Comparison of ENCODE assay signal across 7 mouse cellular contexts in the genomic region with DNA sequence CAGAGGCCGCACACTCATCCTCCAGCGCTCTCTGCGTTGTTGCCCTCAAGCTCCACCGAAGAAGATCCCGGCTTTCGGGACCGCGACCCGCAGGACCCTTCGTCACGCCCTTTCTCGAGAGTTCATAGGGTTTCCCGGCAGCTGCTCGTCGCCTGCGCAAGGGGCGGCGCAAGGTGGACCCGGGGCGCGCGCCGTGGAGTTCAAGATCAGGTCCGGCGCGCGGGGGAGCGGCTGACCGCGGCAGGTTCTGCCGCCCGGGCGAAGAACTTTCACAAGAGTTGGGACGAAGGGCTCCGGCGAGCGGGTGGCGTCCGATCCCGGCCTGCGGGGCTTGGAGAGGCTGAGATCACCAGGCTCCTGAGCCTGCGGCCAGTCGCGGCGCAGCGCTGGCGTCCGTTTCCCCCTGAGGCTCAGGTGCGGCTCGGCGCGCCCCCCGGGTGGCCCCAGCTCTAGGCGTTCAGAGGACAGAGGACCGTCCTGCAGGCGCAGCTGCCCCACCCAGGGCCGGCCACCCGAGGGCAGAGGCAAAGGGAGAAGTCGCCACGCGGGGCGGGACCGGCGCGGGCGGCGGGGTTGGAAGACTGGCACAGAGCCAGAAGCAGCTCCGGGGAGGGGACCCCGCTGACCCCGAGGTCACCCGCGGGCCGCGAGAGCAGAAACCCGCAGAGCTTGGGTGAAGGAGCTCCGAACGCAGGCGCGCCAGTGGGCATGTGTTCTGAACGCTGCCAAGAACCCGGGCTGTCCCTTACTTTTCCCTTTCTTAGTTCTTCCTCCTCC. TPM values are rescaled to one million over a fixed set of nuclear protein-coding genes. Genes with fewer than 3 reads are reported as not detected.
DNase-seq lines count a peak whose midpoint lies in the region; ATAC-seq and TF ChIP-seq lines count a peak whose summit lies in the region.

Gene Adgrg6 (minus strand): TSS at position 719 of the 777 bp plus-strand sequence.

- H3K4me2 ChIP-seq in hindbrain, embryonic 13.5 days: peak within 1 kb of the TSS; percentile 100
- peak within 1 kb of the TSS; percentile 98 for H3K4me2 ChIP-seq in limb, embryonic 15.5 days
- peak within 1 kb of the TSS; percentile 100 for H3K4me2 ChIP-seq in midbrain, embryonic 13.5 days (replicated peaks)
- peak within 1 kb of the TSS; percentile 99 for H3K4me2 ChIP-seq in stomach, postnatal 0 days (replicated peaks; ENCODE audit: low read depth)

- no peak within 1 kb of the TSS for H3K27ac ChIP-seq in hindbrain, embryonic 13.5 days
- H3K27ac ChIP-seq in limb, embryonic 15.5 days: peak within 1 kb of the TSS; percentile 69
- H3K27ac ChIP-seq in midbrain, embryonic 13.5 days: no peak within 1 kb of the TSS
- H3K27ac ChIP-seq in stomach, postnatal 0 days (replicated peaks): peak within 1 kb of the TSS; percentile 81

- no peak for DNase-seq in Patski (ENCODE audit: low read depth, low spot score)
- peak; percentile 3 for DNase-seq in brain, adult 2 months (ENCODE audit: low read depth, low spot score)
- DNase-seq in gastrocnemius, adult 18-20 months (ENCODE audit: low spot score): peak; percentile 22
- DNase-seq in stomach, postnatal 0 days (ENCODE audit: low spot score): peak; percentile 82

- no peaks in the 10 kb centered on the region for H3K9me3 ChIP-seq in hindbrain, embryonic 13.5 days
- H3K9me3 ChIP-seq in limb, embryonic 15.5 days: no peaks in the 10 kb centered on the region
- no peaks in the 10 kb centered on the region for H3K9me3 ChIP-seq in midbrain, embryonic 13.5 days
- H3K9me3 ChIP-seq in stomach, postnatal 0 days (ENCODE audit: control insufficient read depth, low read length): no peaks in the 10 kb centered on the region

- H3K36me3 ChIP-seq in hindbrain, embryonic 13.5 days: no peaks in the 10 kb centered on the region
- no peaks in the 10 kb centered on the region for H3K36me3 ChIP-seq in limb, embryonic 15.5 days
- no peaks in the 10 kb centered on the region for H3K36me3 ChIP-seq in midbrain, embryonic 13.5 days
- no peaks in the 10 kb centered on the region for H3K36me3 ChIP-seq in stomach, postnatal 0 days (ENCODE audit: control insufficient read depth, insufficient read depth, low read length)

- in situ Hi-C loops in Patski (cut with MboI; ENCODE audit: low pct_unique_long_range_greater_than_20kb): loop anchor here (5.0 kb wide), 2 partner anchors 83 to 157 kb away; no protein-coding TSS in a partner anchor

- H3K4me1 ChIP-seq in hindbrain, embryonic 13.5 days (replicated peaks): peaks cover 17% of the 10 kb centered on the region; the same call in 1 of the 2 replicates
- H3K4me1 ChIP-seq in limb, embryonic 15.5 days: peaks cover 19% of the 10 kb centered on the region
- peaks cover 13% of the 10 kb centered on the region; the same call in 1 of the 2 replicates for H3K4me1 ChIP-seq in midbrain, embryonic 13.5 days (replicated peaks)
- 0 out of 2 replicates have a peak, but pooled peaks cover 2% of the 10 kb centered on the region for H3K4me1 ChIP-seq in stomach, postnatal 0 days (replicated peaks; ENCODE audit: control insufficient read depth, insufficient read depth)

- ATAC-seq in Patski: peak; percentile 82
- ATAC-seq in hindbrain, embryonic 13.5 days (ENCODE audit: low FRiP score): peak; percentile 82
- 0 out of 2 replicates have a peak, but pooled peaks have one; percentile 54 for ATAC-seq in limb, embryonic 15.5 days (ENCODE audit: insufficient number of reproducible peaks, low FRiP score, low TSS enrichment, low read depth)
- ATAC-seq in midbrain, embryonic 13.5 days: peak; percentile 82
- peak; percentile 90 for ATAC-seq in stomach, postnatal 0 days (ENCODE audit: low FRiP score, low TSS enrichment)

- peak within 1 kb of the TSS; percentile 75 for H3K4me3 ChIP-seq in hindbrain, embryonic 13.5 days
- peak within 1 kb of the TSS; percentile 78 for H3K4me3 ChIP-seq in limb, embryonic 15.5 days
- peak within 1 kb of the TSS; percentile 62 for H3K4me3 ChIP-seq in midbrain, embryonic 13.5 days (replicated peaks)
- peak within 1 kb of the TSS; percentile 82 for H3K4me3 ChIP-seq in stomach, postnatal 0 days (ENCODE audit: low read depth, low read length)

- peak; percentile 45 for TF ChIP-seq CTCF in Patski (IDR thresholded peaks at IDR 0.05)
- TF ChIP-seq CTCF in stomach, postnatal 0 days (IDR thresholded peaks at IDR 0.05; ENCODE audit: low read depth): peak; percentile 32; the same call in 1 of the 2 replicates

- H3K9ac ChIP-seq in hindbrain, embryonic 13.5 days: peak within 1 kb of the TSS; percentile 80
- peak within 1 kb of the TSS; percentile 78 for H3K9ac ChIP-seq in limb, embryonic 15.5 days
- H3K9ac ChIP-seq in midbrain, embryonic 13.5 days (replicated peaks): peak within 1 kb of the TSS; percentile 73
- peak within 1 kb of the TSS; percentile 82 for H3K9ac ChIP-seq in stomach, postnatal 0 days (ENCODE audit: low read length)

- no peaks in the 10 kb centered on the region for H3K27me3 ChIP-seq in Patski
- H3K27me3 ChIP-seq in hindbrain, embryonic 13.5 days: peaks cover 36% of the 10 kb centered on the region
- H3K27me3 ChIP-seq in limb, embryonic 15.5 days: no peaks in the 10 kb centered on the region
- peaks cover 25% of the 10 kb centered on the region for H3K27me3 ChIP-seq in midbrain, embryonic 13.5 days
- H3K27me3 ChIP-seq in stomach, postnatal 0 days (ENCODE audit: control insufficient read depth, insufficient read depth, low read length): no peaks in the 10 kb centered on the region

- WGBS in hindbrain, embryonic 13.5 days: under 1% methylated on average over 81 of the region's 81 CpGs
- WGBS in limb, embryonic 15.5 days: under 1% methylated on average over 76 of the region's 81 CpGs
- WGBS in midbrain, embryonic 13.5 days: under 1% methylated on average over 78 of the region's 81 CpGs
- WGBS in stomach, postnatal 0 days: under 1% methylated on average over 73 of the region's 81 CpGs

- TF ChIP-seq EP300 in stomach, postnatal 0 days (optimal IDR thresholded peaks at IDR 0.05): no peak

- CTCF ChIA-PET in Patski (lab: Charles Lee): interaction anchor here (0.8 to 1.2 kb wide), 2 partner anchors 91 to 94 kb away, joined by 3 to 7 read pairs; no protein-coding TSS in a partner anchor

- POLR2A ChIA-PET in Patski (lab: Charles Lee): interaction anchor here (0.8 kb wide), 1 partner anchor 76 kb away, joined by 3 read pairs; no protein-coding TSS in a partner anchor

RNA-seq across cellular contexts. Expression of gene Adgrg6, which starts in this region (rescaled TPM):
- 43.0 TPM for polyA plus RNA-seq in Patski (2021)
- total RNA-seq in gastrocnemius, adult 18-20 months (2021): 1 to 10 TPM; 1.2 to 1.6 TPM
- 2.7 and 2.9 TPM in 2 replicates for polyA plus RNA-seq in hindbrain, embryonic 13.5 days (2015; fragmentation: Nextera tagmentation; extraction: Ambion mirVana)
- polyA plus RNA-seq in limb, embryonic 15.5 days (2015; fragmentation: Nextera tagmentation; extraction: Ambion mirVana): 8.2 and 8.9 TPM in 2 replicates
- 1.1 and 1.3 TPM in 2 replicates for polyA plus RNA-seq in midbrain, embryonic 13.5 days (2015; fragmentation: Nextera tagmentation; extraction: Ambion mirVana)
- polyA plus RNA-seq in stomach, postnatal 0 days (2015; fragmentation: Nextera tagmentation; extraction: Ambion mirVana): 8.1 and 8.7 TPM in 2 replicates

Comparison
In these comparisons a context has a peak if more than half of its experiments do, and no peak if none do; other contexts are left out.
1. H3K27ac ChIP-seq: peak in limb, embryonic 15.5 days (single experiment) and stomach, postnatal 0 days (single experiment); none in hindbrain, embryonic 13.5 days (single experiment) and midbrain, embryonic 13.5 days (single experiment).
2. Peak in every context shown above with its lines, with median percentiles within 50 percentile points of each other: ATAC-seq, H3K4me2 ChIP-seq, H3K4me3 ChIP-seq and H3K9ac ChIP-seq.